Mouse (Mus musculus) embryonic fibroblast, embryonic 13.5 days (primary cell): ENCODE measurements around the gene Kirrel3.

ENCODE experiments used
- CTCF ChIP-seq: IDR thresholded peaks from 2 replicates; pipeline ENCODE4 v1.5.1; 2011; ENCODE audit warnings: mild to moderate bottlenecking, control low read depth, low read length, moderate library complexity, borderline replicate concordance; ENCODE audit not compliant: insufficient read depth
- POLR2A ChIP-seq: IDR thresholded peaks from 2 replicates; pipeline ENCODE4 v1.6.1; 2011; ENCODE audit warnings: low read depth, mild to moderate bottlenecking, control low read depth, low read length, moderate library complexity

DNA sequence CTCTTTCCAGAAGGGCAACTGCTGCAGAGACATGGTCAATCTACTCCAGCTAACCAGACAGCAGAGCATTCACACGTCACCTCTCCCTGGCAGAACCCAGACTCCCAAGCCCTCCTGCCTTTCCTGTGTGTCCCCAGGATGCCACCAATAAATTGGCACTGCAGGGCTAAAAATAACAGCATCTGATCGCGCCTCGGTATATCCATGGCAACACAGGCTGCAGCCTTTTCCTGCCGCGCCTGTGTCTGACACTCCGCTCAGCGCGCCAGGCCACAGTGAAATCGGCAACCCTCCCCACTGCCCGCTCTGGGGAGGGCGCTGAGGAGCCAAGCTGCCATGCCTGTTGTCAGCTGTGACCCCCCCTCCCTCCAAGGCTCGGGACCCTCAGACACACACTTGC, 531.9 kb downstream of the Kirrel3 start:
- no peak for TF ChIP-seq CTCF
- no peak for TF ChIP-seq POLR2A
